Mouse (Mus musculus) A20 (cell line): Measurements from ENCODE around the gene Atg4d.

ENCODE experiments used
- DNase-seq: peaks from one replicate; pipeline ENCODE4 v3.0.0-alpha.2; 2011; ENCODE audit warnings: low read depth, low spot score

Atg4d gene

DNA sequence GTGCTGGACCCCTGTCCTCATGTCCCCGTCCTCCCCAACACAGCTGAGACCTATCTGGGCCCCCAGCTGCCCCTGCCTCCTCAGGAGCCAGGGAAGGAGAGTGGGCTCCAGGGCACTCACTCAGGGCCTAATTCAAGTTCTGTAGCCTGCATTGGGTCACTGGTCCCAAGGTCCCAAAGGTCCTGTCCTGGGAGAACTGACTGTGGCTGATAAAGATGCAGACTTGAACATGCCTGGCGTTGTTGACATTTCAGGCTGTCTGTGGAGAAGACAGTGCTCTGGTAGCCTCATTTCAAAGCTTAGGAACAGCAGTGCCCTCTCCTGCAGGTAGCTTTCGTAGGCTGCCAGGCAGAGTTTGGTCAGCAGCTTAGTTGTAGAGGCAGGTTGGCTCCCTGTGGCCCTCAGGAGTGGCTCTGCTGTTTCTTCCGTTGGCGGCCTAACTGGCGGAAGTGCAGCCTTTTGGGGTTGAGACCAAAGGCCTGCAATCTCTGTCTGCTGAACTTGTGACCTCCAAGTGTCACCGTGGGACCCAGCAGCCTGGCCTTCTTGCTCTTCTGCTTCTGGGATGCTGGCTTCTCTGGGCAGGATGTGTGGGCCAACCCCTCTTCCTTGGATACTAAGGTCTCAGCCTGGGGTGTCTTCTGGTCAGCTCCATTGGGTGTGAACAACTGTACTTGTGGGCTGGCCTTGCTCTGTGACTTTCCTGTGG lies 8.6 kb downstream of the Atg4d start:
- DNase-seq = no peak

- no peak for DNase-seq
These were observed 9.2 kb downstream of the Atg4d start for GRCm38 (mm10) chr9:21274336-21274735.

- DNase-seq = no peak
These were observed 10.1 kb downstream of the Atg4d start for GRCm38 (mm10) chr9:21275013-21275710.

DNA sequence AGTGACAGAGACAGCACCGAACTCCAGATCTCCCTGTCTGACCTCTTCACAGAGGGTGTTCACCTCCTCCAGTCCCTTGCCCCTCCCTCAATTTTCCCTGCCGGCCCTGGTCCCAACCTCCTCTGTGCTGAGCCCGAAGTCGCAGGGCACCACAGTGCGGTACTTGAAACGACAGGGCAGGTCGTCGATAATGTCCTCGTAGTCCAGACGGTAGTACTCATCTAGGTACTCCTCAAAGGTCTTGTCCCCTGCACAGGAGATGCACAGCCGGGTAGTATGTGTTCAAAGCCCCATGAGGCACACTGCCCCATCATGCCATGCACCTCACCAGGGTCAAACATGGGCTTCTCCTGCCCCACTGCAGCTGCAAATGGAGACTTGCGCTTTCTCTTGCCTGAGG lies 10.6 kb downstream of the Atg4d start:
- no peak for DNase-seq

DNA sequence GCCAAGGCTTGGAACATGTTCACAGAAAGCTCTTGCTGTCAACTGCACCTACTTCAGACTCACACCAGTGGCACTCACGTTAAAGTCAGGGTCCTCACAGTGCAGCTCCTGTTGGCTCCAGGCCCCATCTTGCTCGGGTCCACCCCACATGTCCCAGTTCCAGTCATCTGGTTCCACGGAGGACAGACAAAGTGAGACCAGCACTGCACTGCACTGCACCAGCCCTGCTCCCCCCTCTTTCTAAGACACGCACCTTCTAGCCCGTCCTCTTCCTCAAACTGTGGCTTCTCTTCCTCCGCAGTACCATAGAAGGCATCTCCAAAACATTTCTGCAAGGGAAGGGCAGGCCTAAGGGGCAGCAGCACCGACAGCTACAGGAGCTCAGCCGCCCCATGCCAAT lies 11.2 kb downstream of the Atg4d start:
- DNase-seq = no peak

DNA sequence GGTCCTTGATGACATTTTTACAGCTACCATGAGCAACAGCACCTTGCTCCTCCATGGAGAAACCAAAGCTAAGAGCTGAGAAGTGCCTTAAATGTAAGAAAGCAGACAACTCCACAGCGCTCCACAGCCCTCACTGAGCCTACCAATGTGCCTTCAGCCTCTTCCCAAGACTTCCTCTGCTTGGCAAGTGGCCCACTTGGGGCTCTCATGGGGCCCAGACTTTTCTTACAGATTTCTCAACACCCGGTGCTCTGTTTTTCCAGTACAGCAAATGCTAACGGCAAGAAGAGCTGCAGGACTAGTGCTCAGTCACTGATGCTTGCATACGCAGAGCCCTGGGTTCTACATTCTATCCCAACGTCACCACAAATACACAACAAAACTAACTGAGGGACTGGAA lies 12.7 kb downstream of the Atg4d start:
- no peak for DNase-seq

GRCm38 (mm10) chr9:21283591-21283990 lies 18.5 kb downstream of the Atg4d start:
- DNase-seq = no peak

DNA sequence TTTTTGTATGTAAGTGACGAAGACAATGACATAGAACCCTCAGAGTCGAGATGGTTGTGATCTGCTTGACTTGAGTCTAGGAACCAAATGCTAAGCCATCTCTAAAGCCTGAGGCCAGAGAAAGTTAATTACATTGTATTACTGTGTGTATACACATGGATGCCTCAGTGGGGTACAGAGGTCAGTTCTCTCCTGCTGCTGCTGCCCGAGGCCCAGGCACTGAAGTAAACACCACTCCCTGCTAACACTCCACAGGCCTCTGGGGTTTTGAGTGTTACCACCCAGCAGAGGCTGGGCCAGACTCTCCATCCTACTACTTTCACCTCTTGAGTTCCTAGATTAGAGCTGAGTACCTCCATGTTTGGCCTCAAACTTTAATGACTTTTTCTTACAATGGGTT lies 18.9 kb downstream of the Atg4d start:
- no peak for DNase-seq

DNA sequence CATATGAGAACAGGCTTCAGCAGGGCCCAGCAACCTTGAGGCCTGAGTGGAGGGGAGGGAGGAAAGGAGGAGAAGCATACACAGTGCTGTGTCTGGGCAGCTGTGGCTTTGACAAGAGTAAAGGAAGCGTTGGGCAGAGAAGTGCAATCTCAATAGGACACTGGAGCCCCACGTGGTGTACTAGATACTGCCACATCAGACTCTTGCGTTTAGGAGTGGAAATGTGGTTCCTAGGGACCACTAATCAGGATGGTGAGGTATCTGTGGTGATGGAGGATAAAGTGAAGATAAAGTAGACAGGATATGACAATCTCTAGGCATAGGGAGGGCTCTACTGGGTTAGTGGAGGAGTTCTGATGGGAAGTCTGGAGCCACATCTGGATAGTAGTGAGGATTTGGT lies 21.7 kb downstream of the Atg4d start:
- DNase-seq = no peak

- DNase-seq = peak; percentile 90
These were observed 22.7 kb downstream of the Atg4d start, which contains the start of gene Kri1 for GRCm38 (mm10) chr9:21287571-21288402. Gene Kri1, minus strand, starts transcription at chr9:21287969.

- peak; percentile 19 for DNase-seq
These were observed 23.6 kb downstream of the Atg4d start for GRCm38 (mm10) chr9:21288404-21289336.

DNA sequence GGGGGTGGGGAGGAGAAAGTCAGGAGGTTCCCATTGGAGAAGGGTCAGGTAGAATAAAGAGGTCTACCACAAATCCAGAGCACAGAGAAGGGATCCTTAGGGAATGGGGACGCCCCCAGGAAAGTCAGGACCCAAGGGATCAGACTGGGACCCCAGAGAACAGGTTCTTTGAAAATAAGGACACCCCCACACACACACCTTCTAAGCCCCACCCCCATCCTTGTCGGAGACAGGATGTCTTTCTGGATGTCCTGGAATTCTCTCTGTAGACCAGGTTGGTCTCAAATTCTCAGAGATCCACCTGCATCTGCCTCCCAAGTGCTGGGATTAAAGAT lies 24.2 kb downstream of the Atg4d start:
- DNase-seq = no peak

- DNase-seq = no peak
These were observed 25.5 kb downstream of the Atg4d start for GRCm38 (mm10) chr9:21290589-21290988.

- DNase-seq = peak; percentile 96
These were observed 26.1 kb downstream of the Atg4d start, which contains the start of gene Cdkn2d for GRCm38 (mm10) chr9:21291022-21291787. Gene Cdkn2d, minus strand, starts transcription at chr9:21291407.

- peak; percentile 12 for DNase-seq
These were observed 26.8 kb downstream of the Atg4d start for GRCm38 (mm10) chr9:21291868-21292267.

- peak; percentile 21 for DNase-seq
These were observed 27.2 kb downstream of the Atg4d start for GRCm38 (mm10) chr9:21292271-21292670.

DNA sequence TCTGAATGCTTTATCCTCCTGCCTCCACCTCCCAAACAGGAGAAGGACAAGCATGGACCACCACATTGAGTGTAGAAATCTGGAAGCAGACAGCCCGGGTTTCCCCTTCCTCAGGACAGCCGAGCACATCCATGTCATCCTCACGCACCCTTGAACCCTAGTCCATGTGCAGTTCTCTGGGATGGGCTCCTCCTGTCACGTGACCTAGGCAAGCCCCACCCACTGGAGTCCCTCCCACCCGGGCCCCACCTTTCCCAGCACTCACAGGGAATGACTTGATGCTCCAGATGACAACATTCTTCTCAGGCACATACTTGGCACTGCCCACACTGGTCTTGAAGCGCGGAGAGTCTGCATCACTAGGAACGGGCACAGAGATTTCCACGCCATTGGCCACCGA lies 33.9 kb downstream of the Atg4d start:
- DNase-seq = no peak

- DNase-seq = no peak
These were observed 40.0 kb downstream of the Atg4d start for GRCm38 (mm10) chr9:21305065-21305464.

- DNase-seq = peak; percentile 90
These were observed 44.2 kb downstream of the Atg4d start for GRCm38 (mm10) chr9:21309150-21309741.

GRCm38 (mm10) chr9:21311695-21312094 lies 46.6 kb downstream of the Atg4d start:
- DNase-seq = no peak
